Mouse (Mus musculus): ENCODE results near the gene 6820408C15Rik. TPM values are rescaled to one million over a fixed set of nuclear protein-coding genes. Genes with fewer than 3 reads are reported as not detected.

Gene 6820408C15Rik
- polyA plus RNA-seq, 1 experiment, result not detected

DNA sequence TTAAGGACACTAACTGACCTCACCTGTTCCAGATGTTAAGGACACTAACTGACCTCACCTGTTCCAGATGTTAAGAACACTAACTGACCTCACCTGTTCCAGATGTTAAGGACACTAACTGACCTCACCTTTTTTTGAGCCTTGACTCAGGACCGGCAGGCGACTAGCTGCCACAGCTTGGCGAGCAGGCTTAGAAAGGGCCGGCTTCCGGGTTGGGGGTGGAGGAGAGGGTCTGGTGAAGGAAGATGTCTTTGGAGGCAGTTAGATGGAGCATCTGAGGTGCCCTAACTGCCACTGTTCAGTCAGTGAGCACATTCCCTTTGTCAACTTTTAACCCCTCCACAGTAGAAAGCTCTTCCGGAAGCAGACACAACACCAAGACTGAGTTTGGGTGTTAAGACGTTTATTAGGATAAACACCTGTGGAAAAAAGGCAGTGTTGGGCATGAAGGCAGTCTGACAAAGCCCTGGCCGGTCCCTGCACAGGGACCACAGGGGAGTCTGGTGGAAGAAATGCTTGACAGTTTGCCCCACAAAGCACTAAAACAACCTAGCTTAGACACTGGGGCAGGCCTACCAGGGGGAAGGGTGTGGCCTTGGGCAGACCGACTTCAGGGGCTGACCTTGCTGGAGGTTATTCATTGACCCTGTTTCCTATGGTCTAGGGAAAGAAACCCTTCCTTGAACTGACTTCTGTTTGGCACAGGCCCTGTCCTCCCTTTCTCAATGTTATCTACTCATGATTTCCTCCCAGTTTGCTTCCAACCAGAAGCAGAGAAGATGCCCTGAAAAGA is 22.0 kb upstream of the 6820408C15Rik start:
- Histone ChIP-seq H3K4me1 (ENCODE audit: control insufficient read depth, insufficient read depth, low read length) (0 out of 2 replicates have a peak, but pooled peaks cover 2% of the 10 kb centered on the region), H3K4me3 (ENCODE audit: insufficient read depth, low read length) (no peak overlapping the region)
- no peak for TF ChIP-seq CTCF (IDR thresholded peaks at IDR 0.05; ENCODE audit: low read depth, low read length)
- no peak for TF ChIP-seq POLR2A (IDR thresholded peaks at IDR 0.05; ENCODE audit: borderline replicate concordance, low read depth, low read length)

GRCm38 (mm10) chr2:152395271-152395920 is 20.0 kb upstream of the 6820408C15Rik start:
- H3K4me1 ChIP-seq (ENCODE audit: control insufficient read depth, insufficient read depth, low read length), result 0 out of 2 replicates have a peak, but pooled peaks cover 2% of the 10 kb centered on the region
- no peak overlapping the region for H3K27ac ChIP-seq (ENCODE audit: insufficient read depth, low read depth, low read length)
- no peak for TF ChIP-seq CTCF (IDR thresholded peaks at IDR 0.05; ENCODE audit: low read depth, low read length)
- no peak for TF ChIP-seq POLR2A (IDR thresholded peaks at IDR 0.05; ENCODE audit: borderline replicate concordance, low read depth, low read length)
- no peak overlapping the region for H3K4me3 ChIP-seq (ENCODE audit: insufficient read depth, low read length)

More for the DNA sequence above, 22.0 kb upstream of the 6820408C15Rik start:
- no peak overlapping the region for H3K27ac ChIP-seq (ENCODE audit: insufficient read depth, low read depth, low read length)

- peak overlapping the region; percentile 74 for H3K4me3 ChIP-seq (ENCODE audit: insufficient read depth, low read length)
- H3K4me1 ChIP-seq (ENCODE audit: control insufficient read depth, insufficient read depth, low read length), result 0 out of 2 replicates have a peak, but pooled peaks cover 2% of the 10 kb centered on the region
- TF ChIP-seq CTCF (IDR thresholded peaks at IDR 0.05; ENCODE audit: low read depth, low read length) (no peak), POLR2A (IDR thresholded peaks at IDR 0.05; ENCODE audit: borderline replicate concordance, low read depth, low read length) (no peak)
- H3K27ac ChIP-seq (ENCODE audit: insufficient read depth, low read depth, low read length), result no peak overlapping the region
Measured at GRCm38 (mm10) chr2:152396110-152397003, 19.0 kb upstream of the 6820408C15Rik start.

DNA sequence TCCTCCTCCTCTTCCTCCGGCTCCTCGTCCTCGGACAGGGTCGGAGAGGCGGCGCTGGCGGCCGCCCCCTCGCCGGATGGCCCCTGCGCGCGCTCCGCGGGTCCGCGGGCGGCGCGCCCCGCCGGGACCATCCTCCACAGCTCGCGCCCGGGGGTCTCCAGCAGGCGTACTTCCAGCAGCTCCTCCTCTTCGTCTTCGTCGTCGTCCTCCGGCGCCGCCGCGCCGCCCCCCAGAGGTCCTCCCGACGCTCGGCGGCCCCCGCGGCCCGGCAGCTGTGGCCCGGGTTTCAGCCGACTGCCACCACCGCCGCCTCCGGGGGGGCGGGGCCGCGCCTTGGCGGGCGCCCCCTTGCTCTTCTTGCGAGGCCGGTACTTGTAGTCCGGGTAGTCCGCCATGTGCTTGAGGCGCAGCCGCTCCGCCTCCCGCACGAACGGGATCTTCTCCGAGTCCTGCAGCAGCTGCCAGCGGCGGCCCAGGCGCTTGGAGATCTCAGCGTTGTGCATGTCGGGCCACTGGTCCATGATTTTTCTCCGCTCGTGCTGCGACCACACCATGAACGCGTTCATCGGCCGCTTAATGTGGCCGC is 18.3 kb upstream of the 6820408C15Rik start:
- TF ChIP-seq POLR2A (IDR thresholded peaks at IDR 0.05; ENCODE audit: borderline replicate concordance, low read depth, low read length) (no peak), CTCF (IDR thresholded peaks at IDR 0.05; ENCODE audit: low read depth, low read length) (no peak)
- Histone ChIP-seq H3K4me3 (ENCODE audit: insufficient read depth, low read length) (peak overlapping the region; percentile 74), H3K27ac (ENCODE audit: insufficient read depth, low read depth, low read length) (no peak overlapping the region), H3K4me1 (ENCODE audit: control insufficient read depth, insufficient read depth, low read length) (0 out of 2 replicates have a peak, but pooled peaks cover 2% of the 10 kb centered on the region)

GRCm38 (mm10) chr2:152397680-152398435 is 17.5 kb upstream of the 6820408C15Rik start, which contains the start of gene Sox12:
TSS of gene Sox12 (minus strand) at chr2:152398063.
- no peak for TF ChIP-seq POLR2A (IDR thresholded peaks at IDR 0.05; ENCODE audit: borderline replicate concordance, low read depth, low read length)
- no peak for TF ChIP-seq CTCF (IDR thresholded peaks at IDR 0.05; ENCODE audit: low read depth, low read length)
- Histone ChIP-seq H3K27ac (ENCODE audit: insufficient read depth, low read depth, low read length) (no peak within 1 kb of the TSS), H3K4me3 (ENCODE audit: insufficient read depth, low read length) (peak within 1 kb of the TSS; percentile 74), H3K4me1 (ENCODE audit: control insufficient read depth, insufficient read depth, low read length) (0 out of 2 replicates have a peak, but pooled peaks cover 2% of the 10 kb centered on the region)

- Histone ChIP-seq H3K27ac (ENCODE audit: insufficient read depth, low read depth, low read length) (no peak overlapping the region), H3K4me3 (ENCODE audit: insufficient read depth, low read length) (peak overlapping the region; percentile 74), H3K4me1 (ENCODE audit: control insufficient read depth, insufficient read depth, low read length) (0 out of 2 replicates have a peak, but pooled peaks cover 2% of the 10 kb centered on the region)
- TF ChIP-seq CTCF (IDR thresholded peaks at IDR 0.05; ENCODE audit: low read depth, low read length), result no peak
Measured at GRCm38 (mm10) chr2:152398691-152399090, 16.7 kb upstream of the 6820408C15Rik start.

GRCm38 (mm10) chr2:152399122-152399542 is 16.3 kb upstream of the 6820408C15Rik start:
- Histone ChIP-seq H3K27ac (ENCODE audit: insufficient read depth, low read depth, low read length) (no peak overlapping the region), H3K4me1 (ENCODE audit: control insufficient read depth, insufficient read depth, low read length) (0 out of 2 replicates have a peak, but pooled peaks cover 2% of the 10 kb centered on the region), H3K4me3 (ENCODE audit: insufficient read depth, low read length) (peak overlapping the region; percentile 74)
- 0 out of 2 replicates have a peak, but pooled peaks have one; percentile 15 for TF ChIP-seq POLR2A (IDR thresholded peaks at IDR 0.05; ENCODE audit: borderline replicate concordance, low read depth, low read length)
- TF ChIP-seq CTCF (IDR thresholded peaks at IDR 0.05; ENCODE audit: low read depth, low read length), result no peak

- Histone ChIP-seq H3K4me1 (ENCODE audit: control insufficient read depth, insufficient read depth, low read length) (no peaks in the 10 kb centered on the region), H3K4me3 (ENCODE audit: insufficient read depth, low read length) (peak overlapping the region; percentile 40), H3K27ac (ENCODE audit: insufficient read depth, low read depth, low read length) (no peak overlapping the region)
- TF ChIP-seq CTCF (IDR thresholded peaks at IDR 0.05; ENCODE audit: low read depth, low read length) (no peak), POLR2A (IDR thresholded peaks at IDR 0.05; ENCODE audit: borderline replicate concordance, low read depth, low read length) (no peak)
Measured at GRCm38 (mm10) chr2:152406126-152406525, 9.3 kb upstream of the 6820408C15Rik start.
